Mouse (Mus musculus): ENCODE data around the gene Shisa7. TPM values are rescaled to one million over a fixed set of nuclear protein-coding genes. Genes with fewer than 3 reads are reported as not detected.
A peak's percentile ranks its signal among the peaks of the same experiment; 100 is the strongest.

Shisa7 gene
- polyA plus RNA-seq, 1 experiment from 2014 or later = 10.0 TPM

GRCm38 (mm10) chr7:4777851-4778637 is 66.5 kb downstream of the Shisa7 start:
- ATAC-seq = no peak
- 3% methylated on average over 15 of the region's 20 CpGs for WGBS

GRCm38 (mm10) chr7:4776861-4777830 is 67.3 kb downstream of the Shisa7 start:
- Histone ChIP-seq H3K4me1 (ENCODE audit: control insufficient read depth, insufficient read depth, low read depth, low read length) (peaks cover 8% of the 10 kb centered on the region; the same call in 1 of the 2 replicates), H3K27me3 (replicated peaks; ENCODE audit: control insufficient read depth, insufficient read depth, low read length) (peaks cover 45% of the 10 kb centered on the region), H3K36me3 (ENCODE audit: control insufficient read depth, insufficient read depth, low read length) (no peaks in the 10 kb centered on the region), H3K4me3 (ENCODE audit: low read length) (peak overlapping the region; percentile 38), H3K9me3 (ENCODE audit: control insufficient read depth, low read length) (no peaks in the 10 kb centered on the region), H3K27ac (ENCODE audit: low read depth, low read length) (no peak overlapping the region), H3K9ac (ENCODE audit: low read depth, low read length) (peak overlapping the region; percentile 58), H3K4me2 (ENCODE audit: low read length) (peak overlapping the region; percentile 52)
- WGBS = under 1% methylated on average over 43 of the region's 56 CpGs
- ATAC-seq = peak; percentile 66

More at GRCm38 (mm10) chr7:4777851-4778637, 66.5 kb downstream of the Shisa7 start:
- Histone ChIP-seq H3K4me3 (ENCODE audit: low read length) (no peak overlapping the region), H3K4me2 (ENCODE audit: low read length) (no peak overlapping the region; the same call in 1 of the 2 replicates), H3K27me3 (replicated peaks; ENCODE audit: control insufficient read depth, insufficient read depth, low read length) (peaks cover 45% of the 10 kb centered on the region), H3K9ac (ENCODE audit: low read depth, low read length) (no peak overlapping the region), H3K36me3 (ENCODE audit: control insufficient read depth, insufficient read depth, low read length) (no peaks in the 10 kb centered on the region), H3K9me3 (ENCODE audit: control insufficient read depth, low read length) (no peaks in the 10 kb centered on the region), H3K4me1 (ENCODE audit: control insufficient read depth, insufficient read depth, low read depth, low read length) (peaks cover 8% of the 10 kb centered on the region; the same call in 1 of the 2 replicates), H3K27ac (ENCODE audit: low read depth, low read length) (no peak overlapping the region)

- Histone ChIP-seq H3K4me3 (ENCODE audit: low read length) (no peak overlapping the region), H3K36me3 (ENCODE audit: control insufficient read depth, insufficient read depth, low read length) (no peaks in the 10 kb centered on the region), H3K27ac (ENCODE audit: low read depth, low read length) (no peak overlapping the region), H3K9me3 (ENCODE audit: control insufficient read depth, low read length) (no peaks in the 10 kb centered on the region), H3K9ac (ENCODE audit: low read depth, low read length) (no peak overlapping the region), H3K4me2 (ENCODE audit: low read length) (no peak overlapping the region), H3K27me3 (replicated peaks; ENCODE audit: control insufficient read depth, insufficient read depth, low read length) (peaks cover 45% of the 10 kb centered on the region), H3K4me1 (ENCODE audit: control insufficient read depth, insufficient read depth, low read depth, low read length) (peaks cover 8% of the 10 kb centered on the region; the same call in 1 of the 2 replicates)
- 44% methylated on average over 10 of the region's 10 CpGs for WGBS
- ATAC-seq = no peak
These were observed 68.4 kb downstream of the Shisa7 start for GRCm38 (mm10) chr7:4776131-4776530.

Other genes with a start within 250 kb of the Shisa7 start
- gene Ptprh, start 240.7 kb downstream of the Shisa7 start, polyA plus RNA-seq (2015; fragmentation: Nextera tagmentation; extraction: Ambion mirVana) = 0.91 and 1.1 TPM in 2 replicates
- 1.9 and 2.0 TPM in 2 replicates for gene Tmem86b, start 213.3 kb downstream of the Shisa7 start, polyA plus RNA-seq (2015; fragmentation: Nextera tagmentation; extraction: Ambion mirVana)
- 4.3 and 6.2 TPM in 2 replicates for gene Ppp6r1, start 185.7 kb downstream of the Shisa7 start, polyA plus RNA-seq (2015; fragmentation: Nextera tagmentation; extraction: Ambion mirVana)
- 175 and 188 TPM in 2 replicates for gene Hspbp1, start 159.6 kb downstream of the Shisa7 start, polyA plus RNA-seq (2015; fragmentation: Nextera tagmentation; extraction: Ambion mirVana)
- 6.8 and 7.1 TPM in 2 replicates for gene Brsk1, start 154.1 kb downstream of the Shisa7 start, polyA plus RNA-seq (2015; fragmentation: Nextera tagmentation; extraction: Ambion mirVana)
- 0.12 and 0.18 TPM in 2 replicates for gene Tmem150b, start 119.4 kb downstream of the Shisa7 start, polyA plus RNA-seq (2015; fragmentation: Nextera tagmentation; extraction: Ambion mirVana)
- gene Kmt5c, start 104.6 kb downstream of the Shisa7 start, polyA plus RNA-seq (2015; fragmentation: Nextera tagmentation; extraction: Ambion mirVana) = 47.4 and 57.4 TPM in 2 replicates
- gene Cox6b2, start 91.6 kb downstream of the Shisa7 start, polyA plus RNA-seq (2015; fragmentation: Nextera tagmentation; extraction: Ambion mirVana) = 23.1 and 29.7 TPM in 2 replicates
- not detected in 2 replicates for gene Fam71e2, start 73.4 kb downstream of the Shisa7 start, polyA plus RNA-seq (2015; fragmentation: Nextera tagmentation; extraction: Ambion mirVana)
- gene Il11, start 61.8 kb downstream of the Shisa7 start, polyA plus RNA-seq (2015; fragmentation: Nextera tagmentation; extraction: Ambion mirVana) = 0.95 and 1.3 TPM in 2 replicates
- 0.68 TPM in 1 of 2 replicates, not detected in the other for gene Tmem190, start 61.8 kb downstream of the Shisa7 start, polyA plus RNA-seq (2015; fragmentation: Nextera tagmentation; extraction: Ambion mirVana)
- gene Tmem238, start 55.0 kb downstream of the Shisa7 start, polyA plus RNA-seq (2015; fragmentation: Nextera tagmentation; extraction: Ambion mirVana) = 6.8 and 9.2 TPM in 2 replicates
- 206 and 212 TPM in 2 replicates for gene Rpl28, start 51.8 kb downstream of the Shisa7 start, polyA plus RNA-seq (2015; fragmentation: Nextera tagmentation; extraction: Ambion mirVana)
- gene Ube2s, start 32.1 kb downstream of the Shisa7 start, polyA plus RNA-seq (2015; fragmentation: Nextera tagmentation; extraction: Ambion mirVana) = 250 and 253 TPM in 2 replicates
- 4.2 and 4.6 TPM in 2 replicates for gene Isoc2b, start 25.6 kb upstream of the Shisa7 start, polyA plus RNA-seq (2015; fragmentation: Nextera tagmentation; extraction: Ambion mirVana)
- 0.89 and 0.93 TPM in 2 replicates for gene Isoc2a, start 32.5 kb upstream of the Shisa7 start, polyA plus RNA-seq (2015; fragmentation: Nextera tagmentation; extraction: Ambion mirVana)
- gene Gm36210, start 61.8 kb upstream of the Shisa7 start, polyA plus RNA-seq (2015; fragmentation: Nextera tagmentation; extraction: Ambion mirVana) = 0.48 and 0.52 TPM in 2 replicates
- 3.2 and 4.2 TPM in 2 replicates for gene Zfp628, start 70.5 kb upstream of the Shisa7 start, polyA plus RNA-seq (2015; fragmentation: Nextera tagmentation; extraction: Ambion mirVana)
- gene Nat14, start 77.3 kb upstream of the Shisa7 start, polyA plus RNA-seq (2015; fragmentation: Nextera tagmentation; extraction: Ambion mirVana) = 35.2 and 39.3 TPM in 2 replicates
- gene Ssc5d, start 81.1 kb upstream of the Shisa7 start, polyA plus RNA-seq (2015; fragmentation: Nextera tagmentation; extraction: Ambion mirVana) = 1.1 and 2.4 TPM in 2 replicates
- 0.14 TPM in 1 of 2 replicates, not detected in the other for gene Sbk2, start 119.7 kb upstream of the Shisa7 start, polyA plus RNA-seq (2015; fragmentation: Nextera tagmentation; extraction: Ambion mirVana)
- 0.70 and 0.71 TPM in 2 replicates for gene Sbk3, start 126.5 kb upstream of the Shisa7 start, polyA plus RNA-seq (2015; fragmentation: Nextera tagmentation; extraction: Ambion mirVana)
- gene Zfp579, start 151.5 kb upstream of the Shisa7 start, polyA plus RNA-seq (2015; fragmentation: Nextera tagmentation; extraction: Ambion mirVana) = 49.2 and 53.5 TPM in 2 replicates
- 8.0 and 9.3 TPM in 2 replicates for gene Zfp524, start 169.7 kb upstream of the Shisa7 start, polyA plus RNA-seq (2015; fragmentation: Nextera tagmentation; extraction: Ambion mirVana)
- 28.8 and 34.4 TPM in 2 replicates for gene Fiz1, start 170.0 kb upstream of the Shisa7 start, polyA plus RNA-seq (2015; fragmentation: Nextera tagmentation; extraction: Ambion mirVana)
- gene Gm44973, start 170.8 kb upstream of the Shisa7 start, polyA plus RNA-seq (2015; fragmentation: Nextera tagmentation; extraction: Ambion mirVana) = 0.18 and 1.2 TPM in 2 replicates
- 5.8 and 6.9 TPM in 2 replicates for gene Zfp865, start 175.7 kb upstream of the Shisa7 start, polyA plus RNA-seq (2015; fragmentation: Nextera tagmentation; extraction: Ambion mirVana)
- 67.3 and 74.5 TPM in 2 replicates for gene Ccdc106, start 175.9 kb upstream of the Shisa7 start, polyA plus RNA-seq (2015; fragmentation: Nextera tagmentation; extraction: Ambion mirVana)
- not detected in 2 replicates for gene 4632433K11Rik, start 189.4 kb upstream of the Shisa7 start, polyA plus RNA-seq (2015; fragmentation: Nextera tagmentation; extraction: Ambion mirVana)
- 9.7 and 10.2 TPM in 2 replicates for gene Zfp784, start 193.8 kb upstream of the Shisa7 start, polyA plus RNA-seq (2015; fragmentation: Nextera tagmentation; extraction: Ambion mirVana)
- 103 and 108 TPM in 2 replicates for gene Zfp580, start 206.8 kb upstream of the Shisa7 start, polyA plus RNA-seq (2015; fragmentation: Nextera tagmentation; extraction: Ambion mirVana)
- 91.8 and 103 TPM in 2 replicates for gene U2af2, start 217.4 kb upstream of the Shisa7 start, polyA plus RNA-seq (2015; fragmentation: Nextera tagmentation; extraction: Ambion mirVana)
- gene Epn1, start 235.5 kb upstream of the Shisa7 start, polyA plus RNA-seq (2015; fragmentation: Nextera tagmentation; extraction: Ambion mirVana) = 115 and 124 TPM in 2 replicates